Mouse (Mus musculus) neural tube, embryonic 15.5 days (tissue): ENCODE results near the gene Fbxw21. TPM values are rescaled to one million over a fixed set of nuclear protein-coding genes. Genes with fewer than 3 reads are reported as not detected.
"Not testable (repeated sequence)": the region's sequence is repeated elsewhere in the genome, so short reads cannot be mapped to it uniquely, and the experiment has no call there.

Experiments used
- ATAC-seq: fragments of 200-750 bp; cut with Nextera tagmentation; 2 replicates; pipeline ENCODE4 v1.8.0; 2017; ENCODE audit warnings: mild to moderate bottlenecking, moderate TSS enrichment, moderate library complexity; ENCODE audit not compliant: low FRiP score
- H3K27ac ChIP-seq: fragments of 300-500 bp; sonication (generic); replicated peaks from 2 replicates; pipeline ENCODE4 v1.5.1; 2015; ENCODE audit warnings: mild to moderate bottlenecking, inconsistent platforms
- H3K27me3 ChIP-seq: fragments of 300-500 bp; sonication (generic); replicated peaks from 2 replicates; pipeline ENCODE4 v1.6.1; 2015; ENCODE audit warnings: inconsistent platforms
- H3K36me3 ChIP-seq: fragments of 300-500 bp; sonication (generic); 2 replicates; pipeline ENCODE4 v1.6.1; 2015; ENCODE audit warnings: inconsistent platforms
- H3K4me1 ChIP-seq: fragments of 300-500 bp; sonication (generic); 2 replicates; pipeline ENCODE4 v1.6.1; 2015; ENCODE audit warnings: inconsistent platforms
- H3K4me2 ChIP-seq: fragments of 300-500 bp; sonication (generic); 2 replicates; pipeline ENCODE4 v1.6.1; 2015; ENCODE audit warnings: inconsistent platforms, mild to moderate bottlenecking, moderate library complexity
- H3K4me3 ChIP-seq: fragments of 300-500 bp; sonication (generic); replicated peaks from 2 replicates; pipeline ENCODE4 v1.5.1; 2015; ENCODE audit warnings: mild to moderate bottlenecking, inconsistent platforms
- H3K9ac ChIP-seq: fragments of 300-500 bp; sonication (generic); replicated peaks from 2 replicates; pipeline ENCODE4 v1.6.1; 2015; ENCODE audit warnings: mild to moderate bottlenecking, inconsistent platforms
- H3K9me3 ChIP-seq: fragments of 300-500 bp; sonication (generic); replicated peaks from 2 replicates; pipeline ENCODE4 v1.6.1; 2016; ENCODE audit warnings: inconsistent platforms
- WGBS: fragments of 180-500 bp; shearing (Covaris S2); methylation state at CpG from one replicate; pipeline ENCODE4 v1.1.7; 2015; ENCODE audit warnings: mixed read lengths; 5-methylcytosine and 5-hydroxymethylcytosine counted together
- polyA plus RNA-seq: library from polyadenylated mRNA; unstranded; fragments of >200 nt; fragmentation: Nextera tagmentation; extraction: Ambion mirVana; gene quantifications from 2 replicates; pipeline ENCODE4 v1.2.1, GENCODE M21; 2015

The Fbxw21 gene
- polyA plus RNA-seq, result not detected in 2 replicates

DNA sequence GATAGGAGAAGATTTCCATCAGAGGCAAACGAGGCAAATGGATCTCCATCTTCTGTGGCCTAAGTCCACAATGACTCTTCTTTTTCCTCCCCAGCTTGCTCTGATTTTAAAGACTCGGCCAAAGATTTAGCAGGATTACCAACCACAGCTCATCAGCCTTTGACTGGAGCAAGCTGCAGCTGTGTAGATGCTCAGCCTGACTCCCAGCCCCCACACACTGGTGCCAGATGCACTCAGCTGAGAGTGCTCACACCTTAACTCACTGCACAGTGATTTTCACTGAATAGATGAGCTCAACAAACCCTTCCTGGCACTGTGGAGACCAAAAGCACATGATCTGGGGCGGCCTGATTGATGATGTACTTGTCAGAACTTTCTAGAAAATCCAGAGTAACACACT is at the start of gene Fbxw21:
Gene Fbxw21 (minus strand): TSS at position 101 of the 400 bp plus-strand sequence.
- Histone ChIP-seq H3K4me2 (no peak within 1 kb of the TSS), H3K4me3 (no peak within 1 kb of the TSS), H3K4me1 (no peaks in the 10 kb centered on the region), H3K9me3 (no peaks in the 10 kb centered on the region), H3K27me3 (no peaks in the 10 kb centered on the region), H3K9ac (no peak within 1 kb of the TSS), H3K27ac (no peak within 1 kb of the TSS), H3K36me3 (no peaks in the 10 kb centered on the region)
- WGBS, result 74% methylated on average over 3 of the region's 3 CpGs
- no peak for ATAC-seq

DNA sequence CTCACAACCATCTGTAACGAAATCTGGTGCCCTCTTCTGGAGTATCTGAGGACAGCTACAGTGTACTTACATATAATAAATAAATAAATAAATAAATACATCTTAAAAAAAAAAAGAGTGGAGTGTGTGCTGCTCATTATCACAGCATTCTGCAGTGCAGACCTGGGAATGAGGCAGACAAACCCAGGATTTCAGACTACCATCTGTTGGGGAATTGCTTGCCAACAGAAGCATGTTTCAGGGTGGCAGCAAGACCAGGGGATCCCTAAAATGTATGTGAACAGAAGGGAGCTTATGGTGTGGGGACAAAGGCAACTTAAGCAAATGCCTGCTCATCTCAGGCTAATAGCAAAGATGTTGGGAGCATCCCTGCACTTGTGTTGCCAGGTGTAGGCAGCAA is 39.5 kb upstream of the Fbxw21 start:
- not testable (repeated sequence) for H3K4me1 ChIP-seq, ATAC-seq, H3K27me3 ChIP-seq, H3K4me2 ChIP-seq, H3K36me3 ChIP-seq, H3K27ac ChIP-seq, H3K9ac ChIP-seq, H3K9me3 ChIP-seq, H3K4me3 ChIP-seq
- 55% methylated on average over 1 of the region's 1 CpGs for WGBS

DNA sequence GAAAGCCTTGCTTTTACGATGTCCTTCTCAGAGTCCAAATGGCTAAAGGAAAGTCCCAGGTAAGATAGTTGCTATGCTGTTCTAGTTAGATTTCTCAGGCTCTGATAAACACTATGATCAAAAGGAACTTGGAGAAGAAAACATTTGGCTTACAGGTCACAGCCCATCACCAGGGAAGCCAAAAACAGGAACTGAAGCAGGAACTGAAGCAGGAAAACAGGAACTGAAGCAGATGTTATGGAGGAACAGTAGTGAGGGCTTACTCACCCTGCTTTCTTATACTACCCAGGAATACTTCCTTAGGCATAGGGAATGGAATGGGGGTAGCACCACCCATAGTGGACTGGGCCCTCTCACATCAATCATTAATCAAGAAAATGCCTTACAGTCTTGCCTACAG is 38.5 kb upstream of the Fbxw21 start:
- 95% methylated on average over 1 of the region's 1 CpGs for WGBS
- H3K4me2 ChIP-seq, result no peak overlapping the region
- no peaks in the 10 kb centered on the region for H3K36me3 ChIP-seq
- no peaks in the 10 kb centered on the region for H3K27me3 ChIP-seq
- no peak overlapping the region for H3K4me3 ChIP-seq
- ATAC-seq, result no peak
- no peak overlapping the region for H3K27ac ChIP-seq
- H3K4me1 ChIP-seq, result no peaks in the 10 kb centered on the region
- H3K9me3 ChIP-seq, result no peaks in the 10 kb centered on the region
- no peak overlapping the region for H3K9ac ChIP-seq

DNA sequence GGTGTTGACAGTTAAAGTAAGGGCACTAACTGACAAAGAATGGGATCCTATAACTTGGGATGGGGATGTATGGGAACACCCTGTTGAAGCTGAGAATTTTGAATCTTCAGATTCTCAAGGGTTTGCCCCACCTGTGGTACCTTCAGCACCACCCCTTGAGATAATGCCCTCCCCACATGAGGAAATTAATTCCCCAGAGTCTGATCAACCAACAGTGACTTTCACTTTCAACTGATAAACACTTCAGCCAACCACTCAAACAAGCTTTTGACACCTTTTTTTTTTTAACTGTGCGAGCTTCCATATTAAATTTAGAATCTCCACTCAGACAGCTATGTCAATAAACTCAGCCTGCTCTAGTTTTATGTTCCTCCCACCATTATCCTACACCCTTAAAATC is 37.5 kb upstream of the Fbxw21 start:
- Histone ChIP-seq H3K36me3 (no peaks in the 10 kb centered on the region), H3K9ac (no peak overlapping the region), H3K27ac (no peak overlapping the region), H3K4me2 (no peak overlapping the region), H3K4me3 (no peak overlapping the region), H3K9me3 (no peaks in the 10 kb centered on the region), H3K27me3 (no peaks in the 10 kb centered on the region), H3K4me1 (no peaks in the 10 kb centered on the region)
- no peak for ATAC-seq
- WGBS, result 81% methylated on average over 1 of the region's 1 CpGs

DNA sequence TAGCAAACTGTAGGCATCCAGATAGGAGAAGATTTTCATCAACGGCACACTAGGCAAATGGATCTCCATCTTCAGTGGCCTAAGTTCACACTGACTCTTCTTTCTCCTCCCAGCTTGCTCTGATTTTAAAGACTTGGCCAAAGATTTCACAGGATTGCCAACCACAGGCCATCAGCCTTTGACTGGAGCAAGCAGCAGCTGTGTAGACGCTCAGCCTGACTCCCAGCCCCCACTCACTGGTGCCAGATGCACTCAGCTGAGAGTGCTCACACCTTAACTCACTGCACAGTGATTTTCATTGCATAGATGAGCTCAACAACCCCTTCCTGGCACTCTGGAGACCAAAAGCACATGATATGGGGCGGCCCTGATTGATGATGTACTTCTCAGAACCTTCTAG is 34.0 kb upstream of the Fbxw21 start, which contains the start of gene Fbxw13:
Gene Fbxw13 (minus strand): TSS at position 101 of the 400 bp plus-strand sequence.
- 87% methylated on average over 3 of the region's 3 CpGs for WGBS
- ATAC-seq, H3K9me3 ChIP-seq, H3K27ac ChIP-seq, H3K9ac ChIP-seq, H3K27me3 ChIP-seq, H3K4me2 ChIP-seq, H3K4me1 ChIP-seq, H3K36me3 ChIP-seq, H3K4me3 ChIP-seq: not testable (repeated sequence)

DNA sequence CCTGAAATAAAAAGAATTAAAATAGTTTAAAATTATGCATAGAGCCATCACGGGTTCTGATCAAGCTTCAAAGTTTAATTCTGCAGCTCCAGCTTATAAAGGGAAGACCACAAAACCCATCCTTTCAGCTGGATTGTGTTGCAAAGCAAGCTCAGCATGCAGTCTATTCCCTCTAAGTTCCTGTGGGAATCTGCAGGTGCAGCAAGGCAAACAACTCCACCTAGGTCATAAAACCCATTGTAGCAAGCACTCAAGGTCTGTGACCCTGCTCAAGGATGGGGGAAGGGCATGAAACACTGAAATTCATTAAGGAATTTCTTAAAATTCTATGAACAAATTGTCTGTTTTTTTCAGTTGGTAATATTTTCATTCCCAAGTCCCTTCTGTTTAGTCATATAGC is 15.4 kb upstream of the Fbxw21 start:
- Histone ChIP-seq H3K9me3 (no peaks in the 10 kb centered on the region; the same call in 1 of the 2 replicates), H3K27me3 (no peaks in the 10 kb centered on the region), H3K4me1 (no peaks in the 10 kb centered on the region), H3K9ac (no peak overlapping the region), H3K4me2 (no peak overlapping the region), H3K27ac (no peak overlapping the region), H3K36me3 (no peaks in the 10 kb centered on the region), H3K4me3 (no peak overlapping the region)
- WGBS, result 68% methylated on average over 1 of the region's 1 CpGs
- ATAC-seq, result no peak

DNA sequence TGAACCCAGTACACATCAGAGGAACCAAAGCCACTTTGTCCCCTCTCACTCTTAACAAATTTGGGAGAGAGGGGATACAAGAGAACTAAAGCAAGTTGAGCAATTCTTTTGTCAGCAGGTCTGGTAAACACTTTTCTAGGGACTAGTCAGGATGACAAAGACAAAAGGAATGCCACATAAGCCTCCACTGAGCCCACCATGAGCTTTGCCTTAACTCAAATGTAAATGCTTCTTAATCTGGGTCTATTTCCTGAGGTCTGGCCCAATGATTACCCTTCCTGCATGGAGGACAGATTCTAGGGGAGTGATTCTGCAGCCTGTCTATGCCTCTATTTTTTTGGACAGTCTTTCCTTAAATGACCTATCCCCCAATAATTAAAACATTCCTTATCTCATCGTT is 14.5 kb upstream of the Fbxw21 start:
- 93% methylated on average over 1 of the region's 1 CpGs for WGBS
- ATAC-seq, result no peak
- Histone ChIP-seq H3K9me3 (no peaks in the 10 kb centered on the region; the same call in 1 of the 2 replicates), H3K27me3 (no peaks in the 10 kb centered on the region), H3K4me3 (no peak overlapping the region), H3K4me2 (no peak overlapping the region), H3K27ac (no peak overlapping the region), H3K36me3 (no peaks in the 10 kb centered on the region), H3K9ac (no peak overlapping the region), H3K4me1 (no peaks in the 10 kb centered on the region)

DNA sequence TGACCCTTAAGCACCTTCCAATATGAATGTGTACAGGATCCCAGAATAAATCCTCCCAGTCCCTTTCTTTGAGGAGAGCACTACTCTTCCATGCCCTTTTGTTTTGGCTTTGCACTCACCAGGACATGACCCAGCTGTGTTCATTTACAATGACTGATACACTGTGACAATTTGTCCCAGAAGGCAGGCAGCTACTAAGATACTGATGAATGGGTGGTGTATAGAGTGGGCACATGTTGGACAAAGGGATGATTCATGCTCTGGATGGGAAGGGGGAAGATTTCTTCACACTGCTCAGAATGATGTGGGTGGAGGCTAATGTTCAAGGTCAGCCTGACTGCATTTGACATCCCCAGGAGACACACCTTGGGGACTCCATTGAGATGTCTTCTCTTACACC is 5.5 kb upstream of the Fbxw21 start:
- Histone ChIP-seq H3K27me3 (no peaks in the 10 kb centered on the region), H3K4me1 (no peaks in the 10 kb centered on the region), H3K9me3 (no peaks in the 10 kb centered on the region), H3K4me3 (no peak overlapping the region), H3K4me2 (no peak overlapping the region), H3K27ac (no peak overlapping the region), H3K36me3 (no peaks in the 10 kb centered on the region), H3K9ac (no peak overlapping the region)
- no peak for ATAC-seq

DNA sequence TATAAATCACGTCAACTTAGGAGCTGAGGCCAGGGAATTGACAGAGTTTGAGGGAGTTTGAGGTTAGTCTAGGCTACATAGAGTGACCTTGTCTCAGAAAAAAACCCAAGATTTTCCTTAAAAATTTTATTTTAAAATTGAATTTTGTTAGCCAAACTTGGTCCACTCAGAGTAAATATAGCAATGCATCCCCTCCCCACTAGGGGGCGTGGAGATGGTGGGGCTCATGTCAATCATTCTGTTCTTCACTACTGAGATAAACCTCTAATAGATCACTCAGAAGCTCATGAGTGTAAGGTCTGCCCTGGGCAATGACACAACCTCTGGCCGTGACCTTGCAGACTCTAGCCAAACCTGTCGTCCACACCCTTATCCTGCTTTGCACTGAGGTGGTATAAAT is 21.4 kb downstream of the Fbxw21 start:
- 68% methylated on average over 4 of the region's 4 CpGs for WGBS
- not testable (repeated sequence) for H3K27me3 ChIP-seq, H3K9ac ChIP-seq, H3K4me2 ChIP-seq, H3K27ac ChIP-seq, H3K4me3 ChIP-seq, H3K9me3 ChIP-seq, ATAC-seq, H3K4me1 ChIP-seq, H3K36me3 ChIP-seq

DNA sequence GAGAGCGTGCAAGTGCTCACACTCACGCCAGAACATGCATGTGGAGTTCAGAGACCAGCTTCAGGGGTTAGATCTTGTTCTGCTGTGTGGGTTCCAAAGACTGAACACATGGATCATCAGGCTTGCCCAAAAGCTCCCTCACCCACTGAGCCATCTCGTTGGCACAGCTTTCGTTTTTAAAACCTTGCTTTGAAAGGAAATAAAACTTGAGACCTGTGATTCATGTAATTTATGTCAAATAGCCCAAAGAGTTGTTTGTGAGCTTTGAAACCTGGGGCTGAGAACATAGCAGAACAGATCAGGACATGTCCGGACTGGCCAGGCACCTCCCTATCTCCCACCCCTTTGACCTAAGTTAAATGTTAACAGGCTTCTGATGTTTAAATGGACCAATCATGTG is 31.8 kb downstream of the Fbxw21 start:
- H3K9ac ChIP-seq, result no peak overlapping the region
- no peaks in the 10 kb centered on the region for H3K4me1 ChIP-seq
- H3K4me3 ChIP-seq, result no peak overlapping the region
- H3K9me3 ChIP-seq, result no peaks in the 10 kb centered on the region
- H3K36me3 ChIP-seq, result no peaks in the 10 kb centered on the region
- H3K27ac ChIP-seq, result no peak overlapping the region
- no peaks in the 10 kb centered on the region for H3K27me3 ChIP-seq
- no peak for ATAC-seq
- H3K4me2 ChIP-seq, result no peak overlapping the region
- WGBS, result 85% methylated on average over 5 of the region's 5 CpGs

DNA sequence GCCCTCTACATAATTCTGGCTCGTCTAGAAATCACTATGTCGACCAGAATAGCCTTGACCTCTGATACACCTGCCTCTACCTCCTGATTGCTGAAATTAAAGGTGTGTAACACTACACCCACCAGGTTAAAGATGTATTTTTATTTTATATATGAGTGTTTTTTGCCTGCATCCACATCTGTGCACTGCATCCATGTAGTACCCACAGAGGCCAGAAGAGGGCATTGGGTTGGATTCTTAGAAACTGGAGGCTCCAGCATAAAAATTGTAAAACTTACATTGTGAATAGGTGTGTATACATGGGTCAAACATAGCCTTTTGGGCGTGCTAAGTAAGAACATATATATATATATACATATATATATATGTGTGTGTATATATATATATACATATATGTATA is 33.6 kb downstream of the Fbxw21 start:
- 58% methylated on average over 3 of the region's 3 CpGs for WGBS
- H3K9ac ChIP-seq, result no peak overlapping the region
- no peaks in the 10 kb centered on the region for H3K9me3 ChIP-seq
- no peak overlapping the region for H3K4me3 ChIP-seq
- H3K4me1 ChIP-seq, result peaks cover 3% of the 10 kb centered on the region; the same call in 1 of the 2 replicates
- H3K36me3 ChIP-seq, result no peaks in the 10 kb centered on the region
- no peak overlapping the region for H3K27ac ChIP-seq
- no peak for ATAC-seq
- no peaks in the 10 kb centered on the region for H3K27me3 ChIP-seq
- no peak overlapping the region for H3K4me2 ChIP-seq

DNA sequence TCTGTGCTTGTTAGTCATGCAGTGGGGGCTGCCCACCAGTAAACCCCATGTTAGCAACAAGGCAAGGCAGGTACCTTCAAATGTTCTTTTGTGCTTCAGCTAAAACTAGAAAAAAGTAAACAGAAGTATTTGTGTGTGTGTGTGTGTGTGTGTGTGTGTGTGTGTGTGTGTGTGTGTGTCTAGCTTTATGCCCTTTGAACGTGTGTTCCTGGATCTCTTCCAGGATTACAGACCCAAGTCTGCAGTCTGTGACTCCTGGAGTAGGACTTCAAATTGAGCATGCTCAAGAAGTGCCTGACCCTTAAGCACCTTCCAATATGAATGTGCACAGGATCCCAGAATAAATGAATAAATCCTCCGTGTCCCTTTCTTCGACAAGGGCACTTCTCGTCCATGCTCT is 34.8 kb downstream of the Fbxw21 start:
- Histone ChIP-seq H3K27me3 (no peaks in the 10 kb centered on the region), H3K4me1 (peaks cover 6% of the 10 kb centered on the region; the same call in 1 of the 2 replicates), H3K27ac (no peak overlapping the region), H3K9me3 (no peaks in the 10 kb centered on the region), H3K36me3 (no peaks in the 10 kb centered on the region), H3K4me2 (no peak overlapping the region), H3K9ac (no peak overlapping the region), H3K4me3 (no peak overlapping the region)
- 87% methylated on average over 4 of the region's 4 CpGs for WGBS
- ATAC-seq, result no peak

DNA sequence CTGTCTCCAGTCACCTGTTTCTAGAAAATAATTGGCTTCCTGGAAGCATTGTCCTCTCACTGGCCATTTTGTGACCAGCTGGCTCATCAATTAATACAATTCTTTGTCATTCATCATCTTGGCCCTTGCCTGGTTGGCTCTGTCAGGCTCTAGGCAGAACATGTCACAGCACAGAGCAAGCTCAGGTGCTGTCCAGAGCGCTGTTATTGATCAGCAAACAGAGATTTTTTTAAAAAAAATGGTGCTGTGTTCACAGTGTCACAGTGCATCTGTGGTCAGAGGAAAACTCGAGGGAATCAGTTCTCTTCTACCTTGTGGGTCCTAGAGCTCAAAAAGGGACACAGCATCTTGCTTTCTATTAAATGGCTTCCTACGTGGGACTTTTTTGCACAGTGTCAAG is 36.4 kb downstream of the Fbxw21 start:
- H3K4me3 ChIP-seq, result no peak overlapping the region
- peaks cover 6% of the 10 kb centered on the region; the same call in 1 of the 2 replicates for H3K4me1 ChIP-seq
- ATAC-seq, result no peak
- H3K27ac ChIP-seq, result no peak overlapping the region
- no peak overlapping the region for H3K4me2 ChIP-seq
- WGBS, result 80% methylated on average over 3 of the region's 3 CpGs
- H3K9me3 ChIP-seq, result no peaks in the 10 kb centered on the region
- no peak overlapping the region for H3K9ac ChIP-seq
- H3K36me3 ChIP-seq, result no peaks in the 10 kb centered on the region
- H3K27me3 ChIP-seq, result no peaks in the 10 kb centered on the region
